Mouse (Mus musculus) liver, adult 2 months (tissue): ENCODE measurements around the gene 2510002D24Rik.

Source experiments
- CTCF ChIP-seq: fragments of 200-500 bp; IDR thresholded peaks from 2 replicates; pipeline ENCODE4 v1.5.1; 2011; ENCODE audit warnings: low read depth, low read length, control low read depth
- POLR2A ChIP-seq: fragments of 200-500 bp; IDR thresholded peaks from 2 replicates; pipeline ENCODE4 v1.6.1; 2011; ENCODE audit warnings: low read length, control low read depth; ENCODE audit not compliant: insufficient read depth; ENCODE audit errors: extremely low read depth

- no peak for TF ChIP-seq CTCF
- TF ChIP-seq POLR2A, result no peak
Measured at GRCm38 (mm10) chr16:18811032-18811431, 25.3 kb upstream of the 2510002D24Rik start.
